Mouse (Mus musculus) frontal cortex, postnatal 10 days (tissue): ENCODE results near the gene Wbp11.

ENCODE experiments used
- DNase-seq, 2 experiments: peaks; one replicate each; pipeline ENCODE4 v3.0.0; 2022; ENCODE audit warnings: low spot score in 2 of 2, mixed read lengths in 1 of 2

The Wbp11 gene

DNA sequence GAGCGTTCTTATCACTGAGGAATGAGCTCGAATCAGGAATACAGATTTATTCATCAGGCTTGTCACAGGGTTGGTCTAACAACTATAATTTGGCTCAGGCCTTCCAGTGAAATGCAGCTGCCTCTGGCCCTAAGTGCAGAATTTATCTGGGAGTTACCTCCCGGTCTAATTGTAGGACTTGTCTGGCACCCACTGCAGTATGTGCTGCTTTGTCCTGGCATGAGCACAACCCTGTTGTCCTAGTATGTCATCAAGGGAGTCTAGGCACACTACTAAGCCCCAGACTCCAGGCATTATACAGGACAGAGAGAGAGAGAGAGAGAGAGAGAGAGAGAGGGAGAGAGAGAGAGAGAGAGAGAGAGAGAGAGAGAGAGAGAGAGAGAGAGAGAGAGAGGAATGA lies 9.3 kb upstream of the Wbp11 start:
- no peak for DNase-seq

DNA sequence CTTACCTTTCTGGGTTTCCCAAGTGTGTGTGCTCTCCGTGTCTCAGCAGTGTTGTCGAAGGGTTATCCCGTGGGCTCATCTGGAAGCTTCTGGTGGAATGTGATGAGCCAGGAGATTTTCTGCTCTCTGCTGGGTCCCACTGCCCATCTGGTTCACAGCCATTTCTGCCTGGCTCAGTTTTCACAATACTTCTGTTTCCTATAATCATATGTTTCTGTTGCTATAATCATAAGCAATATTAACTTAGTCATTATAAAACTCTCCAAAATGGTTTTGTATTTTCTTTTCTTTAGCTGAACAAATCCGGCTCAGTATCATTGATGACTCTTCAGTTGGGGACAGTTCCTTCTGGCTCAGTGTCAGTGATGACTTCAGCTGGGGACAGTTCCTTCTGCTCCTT lies 7.3 kb upstream of the Wbp11 start, which contains the start of gene Smco3:
Smco3 (minus strand) TSS at position 101 of the 400 bp plus-strand sequence.
- no peak for DNase-seq

DNA sequence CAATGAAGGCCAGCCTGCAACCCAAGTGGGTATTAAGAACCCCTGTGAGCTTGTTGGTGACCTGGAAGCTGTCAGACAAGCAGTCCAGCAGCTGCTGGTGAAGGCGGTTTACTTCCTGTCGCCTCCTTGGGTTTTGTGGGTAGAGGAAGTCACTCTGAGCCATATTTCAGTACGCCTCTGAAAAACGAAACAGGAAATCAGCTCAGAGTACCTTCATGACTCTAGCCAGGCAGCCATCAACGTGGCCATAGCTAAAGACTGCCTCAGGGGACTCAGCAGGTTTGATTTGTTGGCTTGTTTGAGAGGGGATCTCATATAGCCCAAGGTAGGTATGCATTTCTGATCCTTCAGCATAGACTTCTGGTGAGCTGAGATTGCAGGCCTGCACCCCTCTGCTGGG lies 3.7 kb upstream of the Wbp11 start:
- no peak for DNase-seq

DNA sequence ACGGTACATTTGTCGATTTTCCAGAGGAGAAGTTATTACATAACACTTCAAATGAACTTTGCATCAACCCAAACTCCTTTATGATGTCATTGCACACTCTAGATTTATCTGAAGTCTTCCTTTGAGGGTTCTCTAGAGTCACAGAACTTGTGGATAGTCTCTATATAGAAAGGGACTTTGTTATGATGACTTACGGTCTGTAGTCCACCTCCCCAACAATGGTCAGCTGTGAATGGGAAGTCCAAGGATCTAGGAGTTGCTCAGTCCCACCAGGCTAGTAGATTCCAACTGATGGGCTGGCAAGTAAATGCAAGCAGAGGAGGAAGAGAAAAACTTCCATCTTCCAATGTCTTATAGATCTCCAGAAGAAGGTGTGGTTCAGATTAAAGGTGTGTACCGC lies 648 bp upstream of the Wbp11 start:
- no peak for DNase-seq

DNA sequence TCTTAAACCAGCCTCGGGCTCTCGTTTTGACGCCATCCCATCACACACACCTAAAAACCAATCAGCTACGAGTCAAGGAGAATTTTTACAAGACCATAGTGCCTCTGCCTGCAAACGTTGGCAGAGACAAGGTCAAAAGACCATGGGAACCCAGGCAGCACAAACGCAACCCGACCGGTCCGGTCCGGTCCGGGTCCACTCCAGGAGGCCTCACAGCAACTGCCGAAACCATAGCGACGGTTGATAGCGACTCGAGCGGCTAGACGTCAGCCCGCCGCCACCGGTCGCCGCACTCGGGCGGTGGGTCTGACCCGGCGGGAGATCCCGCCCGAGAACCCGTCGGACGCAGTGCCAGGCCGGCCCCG lies 535 bp downstream of the Wbp11 start, which contains the start of gene BC049715:
BC049715 (plus strand) TSS at position 111 of the 365 bp plus-strand sequence.
- DNase-seq, result no peak

DNA sequence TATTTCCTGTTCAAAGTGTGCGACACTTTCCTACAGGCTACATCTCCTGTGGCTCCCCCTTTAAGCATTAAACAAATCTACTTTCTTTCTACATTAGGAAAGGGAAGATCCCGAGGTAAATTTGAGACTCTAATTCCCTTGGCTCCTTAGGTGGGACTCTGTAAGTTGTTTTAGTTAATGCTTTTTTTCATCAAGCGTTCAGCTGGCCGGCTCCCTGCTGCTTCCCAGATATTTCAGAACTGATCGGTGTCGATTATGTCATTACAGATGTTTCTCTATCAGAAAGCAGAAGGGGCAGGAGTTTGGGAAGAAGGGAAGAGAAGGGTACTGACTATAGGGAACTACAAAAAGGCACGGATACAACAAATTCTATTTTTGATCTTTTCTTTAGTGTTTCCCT lies 917 bp downstream of the Wbp11 start:
- no peak for DNase-seq

DNA sequence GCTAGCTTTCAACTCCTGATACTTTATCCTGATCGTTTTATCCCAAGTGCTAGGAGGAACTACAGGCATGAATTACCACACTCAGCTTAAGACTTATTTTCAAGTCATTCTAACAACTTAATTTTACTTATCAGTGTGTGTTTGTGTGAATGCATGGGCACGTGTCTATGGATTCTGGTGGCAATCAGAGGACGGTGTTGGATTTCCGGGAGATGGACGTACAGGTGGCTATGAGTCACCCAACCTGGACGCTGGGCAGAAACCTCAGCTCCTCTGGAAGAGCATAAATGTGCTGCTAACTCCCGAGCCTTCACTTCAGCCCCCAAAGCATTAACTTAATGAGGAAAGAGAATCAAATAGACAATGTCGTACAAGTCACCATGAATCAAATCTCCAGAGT lies 3.0 kb downstream of the Wbp11 start:
- no peak for DNase-seq

DNA sequence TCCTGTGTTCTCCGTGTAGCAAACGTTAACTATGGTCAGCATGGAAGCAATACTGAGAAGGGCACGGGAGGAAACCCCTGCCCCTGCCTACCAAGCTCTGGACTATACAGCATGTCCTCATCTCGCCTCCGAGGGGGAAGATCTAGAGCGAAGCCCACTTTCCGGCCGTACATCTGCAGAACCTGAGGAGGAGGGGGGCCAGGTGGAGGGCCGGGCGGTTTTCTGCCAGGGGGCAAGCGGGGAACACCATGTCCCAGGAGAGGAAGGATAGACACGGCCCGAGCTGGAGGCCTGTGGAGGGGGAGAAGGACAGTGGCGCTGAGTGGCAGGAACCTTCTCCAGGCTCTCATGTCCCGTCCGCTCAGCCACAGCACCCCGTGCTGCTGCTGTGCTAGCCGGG lies 6.9 kb downstream of the Wbp11 start:
- no peak for DNase-seq

DNA sequence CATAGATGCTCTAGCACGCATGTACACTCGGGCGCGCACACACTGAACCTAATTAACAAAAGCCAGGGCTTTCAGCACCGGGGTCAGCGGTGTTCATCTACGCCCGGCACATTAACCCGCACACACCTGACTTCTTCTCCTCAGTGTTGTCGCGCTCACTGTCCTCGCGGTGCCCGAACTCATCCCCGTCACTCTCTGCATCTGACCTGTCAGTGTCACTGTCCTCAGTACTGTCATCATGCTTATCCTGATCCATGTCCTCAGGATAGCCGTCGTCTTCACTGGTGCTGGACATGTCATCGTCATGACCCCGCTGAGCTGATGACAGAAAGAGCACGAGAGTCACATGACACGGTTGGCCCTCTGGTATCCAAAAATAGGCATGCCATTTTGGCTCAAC lies 7.7 kb downstream of the Wbp11 start:
- DNase-seq, result no peak

DNA sequence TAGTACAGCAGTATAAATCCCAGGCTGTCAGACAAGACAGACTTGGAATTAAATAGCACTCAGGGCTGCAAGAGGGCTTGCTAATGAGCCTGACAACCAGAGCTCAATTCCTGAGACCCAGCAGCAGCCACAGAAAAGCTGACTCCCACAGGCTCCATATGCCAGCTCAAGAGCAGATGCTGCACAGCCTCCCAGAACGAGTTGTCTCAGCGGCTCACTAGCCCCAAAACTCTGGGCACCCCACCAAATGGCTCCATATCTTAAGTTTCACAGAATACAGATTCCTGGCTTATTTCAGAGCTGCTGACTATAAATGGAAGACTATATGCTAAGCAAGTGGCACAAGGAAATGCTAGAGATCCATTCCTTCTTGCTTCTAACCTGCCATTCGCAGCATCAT lies 10.5 kb downstream of the Wbp11 start:
- peak; percentile 66 to 72 for DNase-seq

DNA sequence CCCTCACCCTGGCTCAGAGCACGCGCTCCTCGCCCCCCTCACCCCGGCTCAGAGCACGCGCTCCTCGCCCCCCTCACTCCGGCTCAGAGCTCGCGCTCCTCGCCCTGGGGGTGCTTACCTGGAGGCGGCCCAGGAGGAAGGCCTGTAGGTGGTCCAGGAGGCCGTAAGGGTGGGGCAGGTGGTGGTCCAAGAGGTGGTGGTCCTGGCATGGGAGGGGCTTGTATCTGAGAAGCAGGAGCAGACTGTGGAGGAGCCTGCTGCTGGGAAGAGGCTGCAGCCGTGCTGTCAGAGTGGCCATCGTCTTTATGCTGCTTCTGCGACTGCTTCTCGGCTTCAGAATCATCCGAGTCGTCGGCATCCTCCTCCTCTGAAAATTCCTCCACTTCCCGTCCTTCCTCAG lies 11.2 kb downstream of the Wbp11 start:
- DNase-seq, result no peak

DNA sequence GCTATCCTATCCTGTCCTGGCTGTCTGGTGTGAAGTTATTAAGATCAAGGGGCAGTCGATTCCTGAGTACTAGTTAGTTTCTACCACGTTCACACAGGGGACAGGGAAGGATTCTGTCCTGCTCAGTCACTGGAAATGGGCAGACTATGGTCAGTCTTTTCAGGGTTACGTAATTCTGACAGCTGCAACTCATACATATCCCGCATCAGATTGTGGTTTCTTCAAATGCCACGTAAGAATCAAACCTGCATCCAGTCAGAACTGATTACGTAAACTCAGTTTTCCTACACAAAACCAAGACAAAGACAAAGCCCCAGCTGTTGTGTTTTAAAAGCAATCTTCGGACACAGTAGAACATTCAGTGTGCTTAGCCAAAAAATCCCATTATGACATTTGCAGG lies 12.7 kb downstream of the Wbp11 start:
- DNase-seq, result no peak

DNA sequence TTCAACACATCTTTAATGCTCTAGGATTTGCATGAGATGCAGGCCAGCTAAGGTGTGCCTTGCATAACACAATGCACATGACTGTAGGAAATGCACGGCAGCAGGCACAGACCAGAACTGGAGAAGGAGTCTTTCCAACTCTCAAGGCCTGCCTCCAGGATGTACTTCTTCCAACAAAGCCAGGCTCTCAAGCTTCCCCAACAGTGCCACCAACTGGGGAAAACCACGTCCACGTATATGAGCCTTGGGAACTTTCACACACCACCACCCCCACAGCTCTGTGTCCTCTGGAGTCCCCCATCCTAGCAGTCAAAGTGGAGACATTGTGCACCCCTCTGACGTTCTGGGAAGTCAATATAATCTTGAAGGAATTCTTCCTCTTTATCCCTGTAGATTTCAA lies 14.9 kb downstream of the Wbp11 start:
- no peak for DNase-seq

DNA sequence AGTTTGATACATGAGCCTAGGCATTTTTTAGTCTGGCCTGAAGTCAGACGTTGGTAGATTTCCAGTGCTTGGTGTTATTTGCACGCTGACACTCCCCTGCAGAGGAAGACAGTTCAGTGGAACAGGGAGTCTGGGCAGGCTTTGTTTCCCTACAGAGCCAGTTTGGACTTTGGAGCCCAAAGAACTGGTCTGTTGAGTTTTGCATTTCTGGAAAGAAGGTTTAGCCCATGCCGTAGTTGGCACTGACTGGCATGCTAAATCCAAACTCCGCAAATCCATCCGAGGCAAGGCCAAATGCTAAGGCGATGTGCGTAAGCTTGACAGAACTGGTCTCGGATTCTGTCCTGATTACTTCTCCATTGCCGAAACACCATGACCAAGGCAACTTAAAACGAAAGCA lies 16.8 kb downstream of the Wbp11 start:
- DNase-seq, result no peak

DNA sequence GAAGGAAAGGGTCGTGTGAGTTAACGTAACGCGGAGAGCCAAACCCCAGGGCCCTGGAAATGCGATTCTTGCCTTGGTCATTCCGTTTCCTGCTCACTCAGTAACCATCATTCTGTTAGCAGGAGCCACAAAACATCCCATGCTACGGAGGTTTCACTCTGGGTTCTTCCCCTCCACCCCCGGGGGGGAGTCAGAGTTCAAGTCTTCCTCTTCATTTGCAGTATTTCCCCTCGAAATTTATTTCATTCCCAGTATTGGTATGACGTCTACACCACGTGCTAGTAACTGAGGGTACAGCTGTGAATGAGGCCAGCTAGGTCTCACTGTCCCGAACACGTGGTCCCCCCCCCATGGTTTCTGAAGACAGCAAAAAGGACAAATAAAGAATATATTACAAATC lies 18.4 kb downstream of the Wbp11 start:
- DNase-seq, result no peak

DNA sequence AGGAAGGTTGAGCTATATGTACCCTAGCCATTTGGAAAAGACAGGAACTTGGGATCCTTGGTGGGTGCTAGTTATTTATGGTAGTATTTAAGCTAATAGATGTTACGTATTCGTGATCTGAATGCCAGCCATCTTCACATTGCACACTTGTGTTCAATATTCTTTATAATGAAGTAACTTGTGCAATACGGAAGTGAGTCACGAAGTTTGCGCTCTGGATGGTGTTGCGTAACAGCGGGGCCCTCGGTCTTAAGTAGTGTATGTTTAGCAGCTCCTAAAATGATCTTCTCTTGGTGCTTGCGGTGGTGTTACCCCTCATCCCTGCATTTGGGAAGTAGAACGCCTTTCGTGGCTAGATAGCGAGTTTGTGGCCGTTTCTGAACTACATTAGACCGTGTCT lies 19.0 kb downstream of the Wbp11 start:
- DNase-seq, result no peak

DNA sequence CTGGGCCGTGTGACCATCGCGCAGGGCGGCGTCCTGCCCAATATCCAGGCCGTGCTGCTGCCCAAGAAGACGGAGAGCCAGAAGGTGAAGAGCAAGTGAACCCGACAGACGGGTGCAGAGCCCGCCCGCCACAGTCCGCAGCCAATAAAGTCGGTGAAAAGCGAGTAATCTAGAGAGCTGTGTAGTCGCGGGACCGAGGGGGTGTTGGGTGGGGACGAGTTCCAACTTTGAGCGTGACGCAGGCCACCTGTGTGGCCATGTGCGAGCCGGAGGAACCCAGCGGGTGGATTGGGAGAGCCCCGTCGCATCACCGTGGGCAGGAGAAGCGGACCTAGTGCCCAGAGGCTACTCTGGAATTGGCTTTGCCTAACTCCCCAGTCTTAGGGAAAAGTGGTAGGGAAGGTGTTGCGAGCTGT lies 19.4 kb downstream of the Wbp11 start:
- DNase-seq, result peak in 1 of 2 experiments; percentile 49

DNA sequence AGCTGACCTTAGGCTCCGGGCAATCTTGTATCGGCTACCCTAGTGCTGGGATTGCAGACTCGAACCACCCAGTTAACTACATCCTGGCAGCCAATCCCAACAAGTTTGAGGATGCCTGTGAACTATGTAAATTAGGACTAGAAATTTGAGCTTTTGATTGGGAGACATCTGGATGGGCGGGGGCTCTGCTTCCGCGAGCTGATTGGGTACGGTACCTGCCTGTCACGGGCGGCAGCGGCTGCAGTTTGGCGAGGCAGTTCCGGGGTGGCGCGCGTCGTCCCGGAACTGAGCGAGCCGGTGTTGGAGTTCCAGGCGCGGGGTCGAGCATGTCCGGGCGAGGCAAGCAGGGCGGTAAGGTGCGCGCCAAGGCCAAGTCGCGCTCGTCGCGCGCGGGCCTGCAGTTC lies 20.0 kb downstream of the Wbp11 start, which contains the start of gene H2afj:
H2afj (plus strand) TSS at position 231 of the 404 bp plus-strand sequence.
- DNase-seq, result peak; percentile 95 to 96

DNA sequence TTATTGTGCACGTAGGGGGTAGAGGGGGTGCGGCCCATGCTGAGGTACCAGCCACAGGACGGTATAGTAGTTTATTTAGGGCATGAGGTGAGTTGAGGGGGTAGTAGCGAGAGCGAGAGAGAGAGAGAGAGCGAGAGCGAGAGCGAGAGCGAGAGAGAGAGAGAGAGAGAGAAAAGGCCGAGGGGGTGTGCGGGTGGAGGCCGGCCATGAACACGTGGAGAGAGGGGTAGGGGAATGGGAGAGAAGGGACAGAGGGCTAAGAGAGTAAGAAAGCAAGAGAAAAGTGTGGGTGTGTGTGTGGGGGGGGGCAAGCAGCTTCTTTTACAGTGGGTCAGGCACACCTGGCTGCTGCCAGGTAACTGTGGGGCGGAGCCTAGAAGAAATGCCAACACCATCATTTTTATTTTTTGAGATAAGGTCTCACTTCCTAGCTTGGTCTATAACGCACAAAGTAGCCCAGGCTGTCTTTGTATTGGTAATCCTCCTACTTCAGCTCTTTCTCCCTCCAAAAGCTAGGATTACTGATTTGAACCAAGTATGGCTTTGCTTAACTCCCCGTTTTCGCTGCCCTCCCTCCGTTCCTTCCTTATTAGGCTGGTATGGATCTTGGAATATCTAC lies 20.5 kb downstream of the Wbp11 start:
- DNase-seq, result no peak

DNA sequence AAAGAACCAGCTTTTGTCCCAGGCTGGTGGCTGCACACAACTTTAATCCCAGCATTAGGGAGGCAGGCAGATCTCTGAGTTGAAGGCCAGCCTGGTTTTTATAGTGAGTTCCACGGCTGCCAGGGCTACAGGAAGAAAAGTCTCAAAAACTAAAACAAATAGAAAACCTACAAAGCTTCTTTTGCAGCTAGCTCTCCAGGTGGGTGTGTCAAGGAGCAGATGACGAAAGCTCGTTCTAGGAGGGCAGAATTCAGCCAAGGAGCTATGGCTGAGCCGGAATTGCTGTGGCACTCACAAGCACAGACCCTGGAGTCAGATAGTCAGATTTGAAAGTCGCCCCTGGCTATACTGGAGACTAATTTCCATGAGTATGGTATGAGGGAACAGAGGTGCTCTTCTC lies 21.2 kb downstream of the Wbp11 start:
- no peak for DNase-seq

DNA sequence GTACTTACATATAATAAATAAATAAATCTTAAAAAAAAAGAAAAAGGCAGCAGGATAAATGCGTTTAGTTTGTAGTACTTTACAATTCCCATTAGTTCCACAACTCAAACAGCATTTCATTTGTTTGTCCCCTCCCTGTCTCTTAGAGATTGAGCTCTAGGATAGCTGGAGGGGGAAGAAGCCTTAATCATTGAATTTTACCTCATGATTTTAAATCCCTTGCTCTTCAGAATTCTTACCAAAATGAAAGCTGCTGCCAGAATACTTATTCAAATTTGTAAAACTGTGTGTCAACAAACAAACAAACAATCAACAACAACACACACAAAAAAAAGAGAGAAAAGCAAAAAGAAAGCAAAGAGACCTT lies 22.6 kb downstream of the Wbp11 start:
- DNase-seq, result no peak

DNA sequence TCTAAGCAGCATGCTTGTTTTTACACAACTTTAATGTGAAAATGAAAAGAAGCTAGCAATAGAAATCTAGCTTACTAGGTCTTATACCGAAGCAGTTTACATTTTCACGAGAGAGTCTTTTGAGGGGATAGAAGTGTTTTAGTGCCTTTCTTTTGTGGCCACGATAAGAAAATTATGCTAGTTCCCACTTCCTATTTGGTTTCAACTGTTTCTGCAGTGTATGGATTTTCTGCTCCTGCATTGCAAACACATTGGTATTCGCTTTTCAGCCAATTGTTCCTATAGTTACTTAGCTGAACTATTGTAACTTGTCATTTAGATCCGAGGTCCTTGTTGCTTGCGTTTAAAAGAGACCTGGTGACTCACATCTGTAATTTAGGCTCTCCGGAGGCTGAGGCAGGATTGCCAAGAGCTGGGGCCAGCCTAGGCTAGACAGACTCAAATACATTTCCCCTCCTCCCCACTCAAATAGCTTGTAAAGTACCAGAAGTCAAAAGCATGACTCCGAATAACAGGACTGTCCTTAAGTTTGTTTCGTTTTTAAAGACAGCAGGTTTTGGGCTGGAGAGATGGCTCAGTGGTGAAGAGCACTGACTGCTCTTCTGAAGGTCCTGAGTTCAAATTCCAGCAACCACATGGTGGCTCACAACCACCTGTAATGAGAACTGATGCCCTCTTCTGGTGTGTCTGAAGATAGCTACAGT lies 23.2 kb downstream of the Wbp11 start:
- no peak for DNase-seq

DNA sequence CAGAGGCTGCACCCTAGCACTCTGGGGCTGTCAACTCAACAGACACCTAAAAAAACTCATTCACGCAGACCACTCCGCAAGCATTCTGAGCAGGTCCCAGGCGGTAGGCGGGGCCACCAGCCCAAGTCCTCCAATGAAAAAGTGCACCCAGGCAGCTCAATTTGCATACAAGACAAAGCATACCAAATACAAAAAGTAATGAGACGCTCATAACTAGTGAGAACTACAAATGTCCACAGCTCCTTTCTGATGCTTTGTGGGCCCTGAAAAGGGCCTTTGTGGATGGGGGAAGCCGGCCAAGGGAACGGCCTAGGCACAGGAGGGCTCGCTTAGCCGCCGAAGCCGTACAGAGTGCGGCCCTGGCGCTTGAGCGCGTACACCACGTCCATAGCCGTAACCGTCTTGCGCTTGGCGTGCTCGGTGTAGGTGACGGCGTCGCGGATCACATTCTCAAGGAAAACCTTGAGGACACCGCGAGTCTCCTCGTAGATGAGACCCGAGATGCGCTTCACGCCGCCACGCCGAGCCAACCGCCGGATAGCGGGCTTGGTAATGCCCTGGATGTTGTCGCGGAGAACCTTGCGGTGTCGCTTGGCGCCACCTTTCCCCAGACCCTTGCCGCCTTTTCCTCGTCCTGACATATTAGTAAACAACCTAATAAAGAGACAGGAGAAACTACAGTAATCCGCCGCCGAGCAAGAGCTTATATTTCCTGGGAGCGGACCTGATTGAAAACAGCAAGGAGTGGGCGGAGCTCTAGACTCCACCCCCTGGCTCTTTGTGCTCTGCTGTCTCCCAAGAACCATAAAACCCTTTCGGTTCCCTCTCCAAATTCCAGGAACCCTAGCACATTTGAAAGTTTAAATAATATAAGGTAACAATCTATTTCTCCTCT lies 24.0 kb downstream of the Wbp11 start, which contains the start of gene Hist4h4:
Hist4h4 (minus strand) TSS at position 677 of the 895 bp plus-strand sequence.
- peak; percentile 86 to 94 for DNase-seq
